Mouse (Mus musculus) CH12.LX (cell line): Measurements from ENCODE around the gene Irf6.

Source experiments
- CTCF ChIP-seq, 2 experiments: IDR thresholded peaks in 1 of 2; conservative IDR thresholded peaks in 1 of 2; 2 replicates each; pipeline ENCODE4 v1.5.1; 2011 to 2012; ENCODE audit warnings: low read depth in 2 of 2, low read length in 2 of 2, improper control_type of control experiment in 1 of 2, inconsistent platforms in 1 of 2, mild to moderate bottlenecking in 1 of 2, moderate library complexity in 1 of 2
- ELF1 ChIP-seq: IDR thresholded peaks from 2 replicates; pipeline ENCODE4 v1.6.1; 2014; ENCODE audit warnings: low read depth, mild to moderate bottlenecking, inconsistent platforms, low read length, improper control_type of control experiment
- EP300 ChIP-seq: IDR thresholded peaks from 2 replicates; pipeline ENCODE4 v1.6.1; 2011; ENCODE audit warnings: low read length, improper control_type of control experiment
- GABPA ChIP-seq: IDR thresholded peaks from 2 replicates; pipeline ENCODE4 v1.6.1; 2012; ENCODE audit warnings: low read depth, low read length, improper control_type of control experiment, inconsistent platforms; ENCODE audit not compliant: insufficient replicate concordance
- MAFK ChIP-seq: IDR thresholded peaks from 2 replicates; pipeline ENCODE4 v1.6.1; 2011; ENCODE audit warnings: low read length, improper control_type of control experiment; ENCODE audit not compliant: insufficient replicate concordance
- MAZ ChIP-seq: IDR thresholded peaks from 2 replicates; pipeline ENCODE4 v1.6.1; 2012; ENCODE audit warnings: low read depth, mild to moderate bottlenecking, inconsistent platforms, low read length, improper control_type of control experiment, moderate library complexity
- MEF2A ChIP-seq: IDR thresholded peaks from 2 replicates; pipeline ENCODE4 v1.6.1; 2014; ENCODE audit warnings: low read depth, mild to moderate bottlenecking, inconsistent platforms, low read length, improper control_type of control experiment, borderline replicate concordance
- NRF1 ChIP-seq: IDR thresholded peaks from 2 replicates; pipeline ENCODE4 v1.6.1; 2014; ENCODE audit warnings: low read depth, mild to moderate bottlenecking, inconsistent platforms, low read length, improper control_type of control experiment, moderate library complexity
- POLR2A ChIP-seq: IDR thresholded peaks from 2 replicates; pipeline ENCODE4 v1.6.1; 2011; ENCODE audit warnings: low read depth, mild to moderate bottlenecking, improper control_type of control experiment, low read length
- POLR2AphosphoS2 ChIP-seq: IDR thresholded peaks from 2 replicates; pipeline ENCODE4 v1.6.1; 2011; ENCODE audit warnings: low read depth, low read length, improper control_type of control experiment
- RAD21 ChIP-seq: IDR thresholded peaks from 2 replicates; pipeline ENCODE4 v1.6.1; 2011; ENCODE audit warnings: low read depth, mild to moderate bottlenecking, low read length, improper control_type of control experiment, moderate library complexity
- SIN3A ChIP-seq: IDR thresholded peaks from 2 replicates; pipeline ENCODE4 v1.6.1; 2012; ENCODE audit warnings: low read length, improper control_type of control experiment, inconsistent platforms
- USF1 ChIP-seq: IDR thresholded peaks from 2 replicates; pipeline ENCODE4 v1.6.1; 2014; ENCODE audit warnings: low read depth, mild to moderate bottlenecking, inconsistent platforms, low read length, improper control_type of control experiment
- ZC3H11A ChIP-seq: IDR thresholded peaks from 2 replicates; pipeline ENCODE4 v1.6.1; 2012; ENCODE audit warnings: low read depth, mild to moderate bottlenecking, inconsistent platforms, low read length, improper control_type of control experiment

- TF ChIP-seq POLR2A: no peak
- TF ChIP-seq GABPA: no peak
- TF ChIP-seq NRF1: no peak
- no peak for TF ChIP-seq CTCF (conservative IDR thresholded peaks at IDR 0.05 in 1 of 2, IDR thresholded peaks at IDR 0.05 in 1 of 2; ENCODE audit: low read depth in 2 of 2, low read length in 2 of 2)
- TF ChIP-seq EP300: no peak
- no peak for TF ChIP-seq USF1
- TF ChIP-seq ELF1: no peak
- no peak for TF ChIP-seq MAZ
- TF ChIP-seq POLR2AphosphoS2: no peak
- TF ChIP-seq MEF2A: no peak
- TF ChIP-seq MAFK: no peak
- no peak for TF ChIP-seq RAD21
- TF ChIP-seq ZC3H11A: no peak
- TF ChIP-seq SIN3A: no peak
Measured at GRCm38 (mm10) chr1:193156316-193157110, 3.6 kb downstream of the Irf6 start.
